Mouse (Mus musculus): ENCODE data around the gene E330021D16Rik. TPM values are rescaled to one million over a fixed set of nuclear protein-coding genes. Genes with fewer than 3 reads are reported as not detected.

Gene E330021D16Rik
- total RNA-seq, 4 experiments from 2014 or later: not detected

DNA sequence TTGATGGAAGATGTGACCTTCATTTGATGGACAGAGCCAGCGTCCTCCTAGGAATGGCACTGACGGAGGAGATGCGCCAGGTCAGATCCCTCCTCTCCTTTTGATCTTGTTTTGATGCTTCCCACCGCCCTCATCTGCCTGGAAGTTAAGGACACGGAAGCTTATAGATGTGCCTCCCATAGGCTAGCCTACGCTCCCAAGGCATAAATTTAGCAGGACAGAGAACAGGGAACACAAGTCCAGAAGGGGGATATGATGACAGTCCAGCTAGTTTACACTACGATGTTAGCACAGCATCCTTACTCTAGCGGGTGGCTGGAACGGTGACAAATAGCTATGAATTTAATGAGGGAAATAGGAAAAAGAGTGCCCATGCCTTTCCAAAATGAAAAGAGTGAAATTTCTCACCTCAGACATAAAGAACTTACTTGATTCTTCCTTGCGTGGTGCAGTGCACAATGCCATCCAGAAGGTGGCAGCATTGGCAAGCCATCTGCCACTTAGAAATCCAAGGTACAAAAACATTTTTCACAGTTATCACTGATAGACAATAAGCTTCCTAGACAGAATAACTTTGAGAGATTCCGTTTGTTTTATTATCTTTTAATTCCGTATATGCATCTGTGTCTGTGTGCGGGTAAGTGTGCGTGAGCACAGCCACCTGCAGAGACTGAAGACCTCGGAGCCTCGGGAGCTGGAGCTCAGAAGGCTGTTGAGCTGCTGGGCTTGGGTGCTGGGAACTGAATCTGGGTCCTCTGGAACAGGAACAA, 6.9 kb upstream of the E330021D16Rik start:
- DNase-seq (ENCODE audit: low spot score in 2 of 2): peak in 1 of 2 experiments; percentile 52

DNA sequence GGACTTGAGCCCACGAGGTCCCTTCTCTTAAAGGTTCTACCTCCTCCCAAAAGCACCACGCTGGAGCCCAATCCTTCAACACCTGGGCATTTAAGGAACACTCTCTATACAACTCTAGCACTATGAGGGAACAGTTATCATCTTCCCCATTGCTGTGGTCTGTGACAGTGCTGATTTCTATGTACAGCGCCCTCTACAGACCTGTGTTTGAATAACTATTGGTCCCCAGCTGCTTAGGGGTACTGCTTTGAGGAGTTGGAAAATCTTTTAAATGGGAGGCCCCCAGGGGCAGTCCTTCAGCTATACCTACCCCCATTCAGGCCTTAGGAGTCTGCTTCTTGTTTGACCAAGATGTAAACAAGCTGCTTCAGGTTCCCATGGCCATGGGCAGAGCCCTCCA, 5.7 kb upstream of the E330021D16Rik start:
- DNase-seq (ENCODE audit: low spot score in 2 of 2): no peak

DNA sequence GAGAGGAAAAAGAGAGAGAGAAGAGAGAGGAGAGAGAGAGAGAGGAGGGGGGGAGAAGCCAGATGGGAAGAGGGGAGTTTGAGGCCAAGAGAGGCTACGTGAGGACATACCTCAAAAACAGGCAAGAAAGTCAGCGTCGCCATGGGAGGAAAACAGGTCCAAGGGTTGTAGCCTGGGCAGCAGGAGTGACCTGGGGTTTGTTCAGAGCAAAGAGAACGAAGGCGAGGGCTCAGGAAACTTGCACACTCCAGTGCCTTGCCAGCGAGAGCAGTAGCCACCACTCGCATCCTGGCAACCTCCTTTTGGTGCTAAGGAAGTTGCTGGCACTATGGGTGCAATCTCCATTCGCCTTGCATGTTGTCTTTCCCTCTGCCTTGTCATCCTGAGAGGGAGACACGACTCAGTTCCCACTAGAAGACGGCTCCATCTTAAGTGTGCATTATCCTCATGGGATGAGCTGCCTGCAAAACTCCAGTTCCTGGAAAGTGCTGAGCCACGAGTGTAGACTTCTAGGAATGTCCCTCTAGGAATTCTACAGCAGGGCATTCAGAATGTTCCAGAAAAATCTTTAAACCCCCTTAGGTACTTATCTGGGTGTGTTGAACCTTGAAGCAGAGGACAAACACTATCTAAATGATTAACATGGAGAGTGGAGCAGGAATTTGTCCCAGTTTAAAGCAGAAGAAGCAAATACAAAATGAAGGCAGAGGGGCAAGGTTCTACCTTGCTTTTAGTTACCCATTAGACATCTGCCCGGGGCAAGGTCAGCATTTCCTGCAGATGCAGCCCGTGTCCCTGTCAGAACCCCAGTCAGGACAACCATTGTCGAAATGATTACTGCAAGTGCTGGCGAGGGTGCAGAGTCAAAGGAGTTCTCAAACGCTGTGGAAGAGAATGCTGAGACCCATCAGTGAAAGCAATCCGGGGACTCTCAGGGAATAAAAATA, 3.8 kb upstream of the E330021D16Rik start:
- DNase-seq (ENCODE audit: low spot score in 2 of 2): no peak

DNA sequence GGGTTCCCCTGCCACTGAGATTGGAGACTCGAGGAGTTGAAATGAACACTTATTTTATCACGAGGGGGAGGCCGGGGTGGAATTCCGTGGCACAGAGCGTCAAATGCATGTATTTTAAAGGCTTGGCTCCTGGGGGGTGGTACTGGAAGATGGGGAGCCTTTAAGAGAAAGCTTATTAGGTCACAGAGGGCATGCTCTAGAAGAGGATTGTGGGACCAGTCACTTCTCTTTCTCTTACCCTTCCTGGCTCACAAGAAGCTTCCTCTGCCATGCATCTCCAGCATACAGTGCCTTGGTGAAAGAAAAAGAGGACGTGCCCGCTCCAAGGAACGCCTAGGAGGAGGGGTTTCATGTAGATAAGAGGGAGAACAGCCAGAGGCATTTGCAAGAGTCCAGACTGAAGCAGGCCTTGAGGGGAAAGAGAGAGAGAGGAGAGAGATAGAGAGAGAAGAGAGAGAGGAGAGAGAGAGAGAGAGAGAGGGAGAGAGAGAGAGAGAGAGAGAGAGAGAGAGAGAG, 3.0 kb upstream of the E330021D16Rik start:
- no peak for DNase-seq (ENCODE audit: low spot score in 2 of 2)

DNA sequence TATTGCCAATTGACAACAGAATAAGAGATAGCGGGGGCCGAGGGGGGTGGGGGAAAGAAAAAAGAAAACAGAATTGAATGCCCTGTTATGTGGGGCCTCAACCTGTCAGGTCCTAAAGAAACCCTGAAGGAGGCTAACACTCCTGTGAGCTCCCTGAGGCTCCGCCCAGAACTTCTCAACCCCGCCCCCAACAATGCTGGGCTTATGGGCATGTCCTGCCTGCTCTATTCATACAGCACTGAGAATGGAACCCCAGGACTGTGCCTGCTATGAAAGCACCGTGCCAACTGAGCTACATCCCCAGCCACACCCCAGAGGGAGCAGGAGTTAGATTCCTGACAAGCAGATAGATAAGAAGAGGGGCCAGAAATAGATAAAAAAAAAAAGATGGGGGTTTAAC, 2.5 kb upstream of the E330021D16Rik start:
- DNase-seq (ENCODE audit: low spot score in 2 of 2): no peak

DNA sequence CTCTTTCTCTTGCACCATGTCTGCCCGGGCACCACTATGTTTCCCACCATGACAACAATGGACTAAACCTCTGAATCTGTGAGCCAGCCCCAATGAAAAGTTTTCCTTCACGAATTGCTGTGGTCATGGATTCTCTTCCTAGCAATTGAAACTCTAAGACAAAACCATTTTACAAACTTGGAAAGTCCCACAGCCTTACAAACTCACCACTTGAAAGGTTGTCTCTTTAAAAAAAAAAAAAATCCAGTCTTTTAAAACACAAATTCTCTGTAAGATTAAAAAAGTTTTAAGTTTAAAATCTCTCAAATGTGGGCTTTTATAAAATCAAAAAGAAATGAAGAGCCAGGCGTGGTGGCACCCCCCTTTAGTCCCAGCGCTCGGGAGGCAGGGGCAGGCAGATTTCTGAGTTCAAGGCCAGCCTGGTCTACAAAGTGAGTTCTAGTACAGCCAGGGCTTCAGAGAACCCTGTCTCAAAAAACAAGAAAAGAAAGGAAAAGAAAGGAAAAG, 1.5 kb downstream of the E330021D16Rik start:
- DNase-seq (ENCODE audit: low spot score in 2 of 2): no peak

DNA sequence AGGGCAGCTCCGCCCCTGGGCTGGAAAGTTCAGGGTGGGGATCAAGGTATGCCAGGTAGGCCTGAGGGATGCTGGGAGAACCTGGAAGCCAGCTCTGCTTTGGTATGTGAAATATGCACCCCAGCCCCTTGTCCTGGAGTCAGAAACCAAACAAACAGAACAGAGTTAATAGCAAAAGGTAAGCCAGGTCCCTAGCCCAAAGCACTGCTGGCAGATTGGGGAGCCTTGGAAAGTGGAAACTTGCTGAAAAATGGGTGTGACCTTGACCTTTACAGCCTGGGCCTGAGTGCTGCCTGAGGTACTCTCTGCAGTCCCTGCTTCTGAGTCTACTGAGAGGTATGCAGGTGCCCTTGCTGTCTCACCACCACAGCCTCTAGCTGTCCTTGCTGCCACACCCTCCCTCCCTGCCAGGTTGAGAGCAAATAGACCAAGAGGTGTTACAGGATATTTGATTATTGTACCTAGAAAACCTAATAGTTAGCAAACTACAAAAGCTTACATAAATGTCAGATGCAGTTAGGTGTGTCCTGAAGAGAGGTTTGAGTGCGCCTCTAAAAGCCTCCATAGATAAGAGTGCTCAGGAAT, 7.7 kb downstream of the E330021D16Rik start:
- DNase-seq (ENCODE audit: low spot score in 2 of 2): no peak

DNA sequence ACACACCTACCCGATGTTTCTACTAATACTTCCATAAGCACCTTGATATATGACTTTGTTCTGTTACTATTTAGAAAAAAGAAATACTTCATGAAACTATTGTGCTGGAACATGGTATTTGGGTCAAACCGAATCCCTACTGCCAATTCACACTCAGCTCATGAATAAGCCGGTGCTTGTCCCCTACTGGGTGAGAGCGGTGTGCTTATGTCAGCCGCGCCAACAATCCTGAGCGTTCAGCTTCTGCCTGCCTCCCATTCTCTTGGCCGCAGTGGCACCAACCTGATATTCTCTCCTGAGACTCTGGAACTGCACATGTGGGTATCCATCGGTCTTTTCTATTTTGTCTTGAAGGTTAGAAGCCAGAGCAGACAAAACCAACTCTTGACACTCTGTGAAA, 18.5 kb downstream of the E330021D16Rik start:
- DNase-seq (ENCODE audit: low spot score in 2 of 2): no peak

DNA sequence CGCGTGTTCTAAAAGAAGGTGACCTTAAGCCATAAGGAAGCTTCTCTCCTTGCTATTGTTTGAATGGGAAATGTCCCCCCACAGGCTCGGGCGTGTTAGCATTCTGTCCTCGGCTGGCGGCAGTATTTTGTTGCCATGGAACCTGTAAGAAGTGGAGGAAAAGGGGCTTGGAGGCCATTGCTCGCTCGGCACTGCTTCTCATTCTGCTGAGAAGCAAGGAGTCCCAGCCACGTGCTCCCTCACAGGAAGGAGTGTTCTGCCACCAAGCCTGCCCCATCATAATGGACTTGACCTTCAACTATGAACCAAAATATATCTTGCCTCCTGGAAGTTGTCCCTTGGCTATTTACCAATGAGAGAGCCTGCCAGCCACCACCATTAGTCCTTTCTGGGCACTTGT, 25.1 kb downstream of the E330021D16Rik start:
- DNase-seq (ENCODE audit: low spot score in 2 of 2): no peak

DNA sequence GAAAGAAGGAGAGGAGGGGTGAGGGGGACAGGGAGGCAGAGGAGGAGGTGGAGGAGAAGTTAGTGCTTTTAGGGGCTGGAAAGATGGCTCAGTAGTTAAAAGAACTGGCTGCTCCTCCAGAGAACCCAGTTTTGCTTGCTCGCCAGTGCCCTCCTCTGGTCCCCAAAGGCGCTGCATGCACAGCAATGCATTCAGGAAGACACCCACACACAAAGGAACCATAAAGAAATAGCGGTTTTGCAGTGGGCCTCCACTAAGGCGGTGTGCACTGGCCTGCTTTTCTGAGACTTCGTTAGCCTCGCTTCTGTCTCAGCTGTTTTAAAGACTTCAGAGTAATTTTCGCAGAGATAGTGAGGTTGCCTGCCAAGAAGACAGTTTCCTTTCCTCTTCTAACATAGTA, 30.1 kb downstream of the E330021D16Rik start:
- no peak for DNase-seq (ENCODE audit: low spot score in 2 of 2)

DNA sequence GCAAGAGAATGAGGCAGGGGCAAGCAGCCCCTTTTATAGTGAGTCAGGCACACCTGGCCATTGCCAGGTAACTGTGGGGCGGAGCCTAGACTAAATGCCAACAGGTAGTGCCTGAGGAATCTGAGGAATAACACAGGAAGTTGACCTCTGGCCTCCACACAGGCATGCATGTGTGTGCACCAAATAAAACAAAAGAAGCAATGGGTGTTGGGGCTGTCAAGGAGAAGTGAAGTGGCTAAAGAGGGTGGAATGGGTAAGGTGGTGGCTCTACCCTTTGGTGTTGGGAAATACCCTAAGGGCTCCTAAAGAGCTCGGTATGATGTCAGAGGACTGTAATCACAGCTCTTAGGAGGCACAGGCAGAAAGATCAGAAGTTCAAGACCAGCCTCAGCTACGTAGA, 32.2 kb downstream of the E330021D16Rik start:
- DNase-seq (ENCODE audit: low spot score in 2 of 2): no peak

DNA sequence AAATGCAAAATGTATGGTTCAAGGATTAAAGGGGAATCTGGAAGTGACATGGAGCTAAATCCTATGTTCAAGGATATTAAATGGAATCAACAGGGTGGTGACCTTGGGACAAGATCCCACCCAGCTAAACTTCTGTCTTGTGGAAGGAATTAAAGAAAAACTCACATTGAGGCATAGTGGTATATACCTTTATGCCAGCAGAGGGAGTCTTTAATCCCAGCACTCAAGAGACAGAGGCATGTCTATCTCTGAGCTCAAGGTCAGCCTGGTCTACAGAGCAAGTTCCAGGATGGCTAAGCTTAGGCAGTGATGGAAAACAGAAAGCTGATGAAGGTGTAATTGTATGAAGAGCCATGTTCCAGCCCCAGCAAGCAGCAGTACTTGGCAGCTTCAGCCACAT, 39.3 kb downstream of the E330021D16Rik start:
- DNase-seq (ENCODE audit: low spot score in 2 of 2): no peak

DNA sequence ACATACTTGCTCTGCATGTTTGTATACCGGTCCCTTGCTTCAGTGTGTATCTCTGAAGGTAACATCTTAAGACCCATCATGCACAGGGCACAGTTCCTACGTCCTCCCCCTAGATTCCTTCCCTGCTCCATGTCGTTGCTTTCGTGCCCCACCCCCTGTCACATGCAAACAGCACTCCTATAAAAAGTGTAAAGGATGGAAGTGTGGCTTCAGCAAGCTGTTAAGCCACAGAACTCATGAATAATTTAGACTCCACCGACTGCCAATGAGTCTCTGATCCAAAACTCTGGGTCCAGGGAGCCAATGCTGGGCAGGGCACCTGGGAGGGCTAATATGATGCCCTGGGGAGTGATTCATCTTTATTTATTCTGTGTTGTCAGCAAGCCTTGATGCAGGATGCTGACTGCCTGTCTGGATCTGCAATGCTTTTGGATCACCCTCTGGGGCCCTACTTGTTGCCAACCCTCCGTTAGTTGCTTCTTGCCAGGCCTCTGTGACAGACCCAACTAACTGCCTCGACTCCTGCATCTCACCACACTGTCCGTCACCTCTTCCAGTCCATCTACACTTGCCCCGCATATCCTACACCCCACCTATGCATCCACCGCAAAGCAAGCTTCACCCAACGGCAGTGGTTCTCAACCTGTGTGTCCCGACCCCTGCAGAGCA, 50.8 kb downstream of the E330021D16Rik start:
- DNase-seq (ENCODE audit: low spot score in 2 of 2): peak in 1 of 2 experiments; percentile 67

DNA sequence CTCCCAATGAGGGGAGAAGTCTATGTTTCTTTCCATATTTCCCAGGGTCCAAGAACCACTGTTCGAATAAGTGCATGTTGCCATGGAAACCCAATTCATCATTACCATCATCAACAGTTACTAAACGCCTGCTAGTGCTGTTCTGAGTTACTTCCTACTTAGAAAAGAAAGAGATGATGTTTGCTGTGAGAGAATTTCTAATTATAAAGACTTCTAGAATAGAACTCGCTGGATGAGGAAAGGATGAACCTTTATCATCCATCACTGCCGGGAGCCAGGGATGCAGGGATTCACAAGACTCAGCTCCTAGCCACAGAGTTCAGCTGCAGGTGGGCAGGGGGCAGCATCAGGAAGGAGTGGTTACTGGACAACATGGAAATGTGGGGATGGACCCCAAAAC, 51.4 kb downstream of the E330021D16Rik start:
- no peak for DNase-seq (ENCODE audit: low spot score in 2 of 2)

DNA sequence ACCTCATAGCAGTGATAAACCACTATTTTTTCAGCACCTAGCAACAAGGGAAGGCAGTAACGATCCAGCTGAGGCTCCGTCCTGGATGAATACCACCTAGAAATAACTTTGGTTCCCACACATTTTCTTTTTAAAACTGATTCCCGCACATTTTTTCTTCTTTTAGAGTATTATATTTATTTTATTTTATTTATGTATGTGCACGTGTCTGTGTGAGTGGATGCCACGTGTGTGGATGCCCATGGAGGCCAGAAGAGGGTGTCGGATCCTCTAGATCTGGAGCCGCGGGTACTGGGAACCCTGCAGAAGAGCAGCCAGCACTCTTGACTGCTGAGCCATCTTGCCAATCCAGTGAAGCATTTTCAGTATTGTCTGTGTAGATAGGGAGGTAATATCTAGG, 52.1 kb downstream of the E330021D16Rik start:
- DNase-seq (ENCODE audit: low spot score in 2 of 2): no peak

DNA sequence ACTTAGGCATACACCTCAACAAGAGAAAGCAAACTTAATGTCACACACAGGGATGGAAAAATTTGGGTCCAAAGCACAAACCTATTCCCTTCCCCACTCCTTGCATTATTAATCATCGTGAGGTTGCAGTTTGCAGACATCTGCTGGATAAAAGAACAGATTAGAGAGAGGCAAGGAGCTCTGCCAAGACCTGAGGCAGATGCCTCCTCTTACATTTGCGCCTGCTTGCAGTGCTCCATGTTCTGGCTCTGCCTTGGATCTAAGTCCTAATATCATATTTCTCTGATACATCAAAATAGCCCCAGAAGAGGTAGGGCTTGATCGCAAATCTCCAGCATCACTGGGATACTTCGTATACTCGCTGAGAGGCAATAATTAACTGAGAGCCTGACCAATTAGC, 56.9 kb downstream of the E330021D16Rik start:
- no peak for DNase-seq (ENCODE audit: low spot score in 2 of 2)

DNA sequence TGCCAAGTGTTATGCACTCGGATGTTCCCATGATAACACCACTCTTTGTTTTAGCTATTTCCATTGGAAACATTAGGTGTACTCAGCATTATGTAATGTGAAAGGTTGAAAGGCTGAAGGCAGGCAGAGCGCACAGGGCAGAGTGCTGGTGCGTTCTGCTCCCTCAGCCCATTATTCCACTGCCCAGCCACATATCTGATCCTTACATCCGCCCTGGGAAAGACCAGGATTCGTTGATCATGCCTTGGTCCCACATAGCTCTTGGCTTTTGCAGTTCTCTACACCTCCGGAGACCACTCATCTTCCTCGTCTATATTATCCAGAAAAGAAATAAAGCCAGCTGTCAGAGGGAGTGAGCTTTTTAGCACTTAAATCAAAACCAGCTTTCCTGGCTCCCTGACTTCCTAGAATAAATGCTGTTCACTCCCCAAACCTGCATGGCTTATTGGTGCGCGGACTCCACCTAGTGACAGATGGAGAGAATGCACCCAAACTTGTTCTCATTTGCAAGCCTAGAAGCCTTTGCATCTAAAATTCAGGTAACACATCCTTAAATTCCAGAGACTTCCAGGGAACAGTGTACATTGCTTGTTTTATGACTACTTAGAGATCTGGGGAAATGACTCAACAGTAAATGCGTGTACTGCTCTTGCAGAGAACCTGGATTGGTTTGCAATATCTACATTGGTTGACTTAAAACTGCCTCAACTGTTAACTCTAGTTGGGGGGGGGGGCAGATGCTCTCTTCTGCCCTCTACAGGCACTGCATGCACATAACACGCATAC, 61.8 kb downstream of the E330021D16Rik start:
- peak; percentile 83 to 85 for DNase-seq (ENCODE audit: low spot score in 2 of 2)
